Mouse (Mus musculus) kidney, adult 2 months (tissue): ENCODE measurements around the gene Nrip1.

Source experiments
- CTCF ChIP-seq: fragments of 200-500 bp; conservative IDR thresholded peaks from 2 replicates; pipeline ENCODE4 v1.5.1; 2011; ENCODE audit warnings: low read depth, mild to moderate bottlenecking, control low read depth, low read length, moderate library complexity, mixed read lengths; ENCODE audit not compliant: insufficient read depth, insufficient read length
- POLR2A ChIP-seq: fragments of 200-500 bp; IDR thresholded peaks from one replicate; pipeline ENCODE4 v1.6.1; 2011; ENCODE audit warnings: low read depth, low read length, control low read depth

DNA sequence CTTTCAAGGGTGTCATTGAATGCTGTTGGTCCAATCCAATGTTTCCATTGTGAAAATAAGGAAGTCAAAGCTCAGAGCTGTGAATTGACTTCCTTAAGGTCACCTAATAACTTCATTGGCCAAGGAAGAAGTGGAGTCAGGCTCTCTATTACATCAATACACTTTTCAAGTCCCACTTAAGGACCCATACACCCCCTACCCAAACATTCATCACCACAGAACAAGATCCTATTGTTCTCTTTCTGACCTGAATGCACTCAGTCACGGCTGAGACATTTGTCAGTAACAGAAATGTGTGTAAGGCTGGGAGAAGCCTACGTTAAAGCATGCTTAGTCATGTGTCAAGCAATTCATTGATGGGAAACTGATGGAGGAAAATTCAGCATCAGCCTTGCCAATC is 107.8 kb downstream of the Nrip1 start:
- TF ChIP-seq CTCF (no peak), POLR2A (no peak)
